Mouse (Mus musculus): Measurements from ENCODE around the gene Grhl3. TPM values are rescaled to one million over a fixed set of nuclear protein-coding genes. Genes with fewer than 3 reads are reported as not detected.

Gene Grhl3
- polyA plus RNA-seq, 2 experiments: 20.6 to 46.2 TPM

GRCm38 (mm10) chr4:135544284-135544683, 29.1 kb downstream of the Grhl3 start:
- Histone ChIP-seq H3K4me1 (ENCODE audit: control insufficient read depth, insufficient read depth, low read length) (peaks cover 53% of the 10 kb centered on the region), H3K9me3 (ENCODE audit: control insufficient read depth, low read length) (no peaks in the 10 kb centered on the region), H3K27ac (replicated peaks; ENCODE audit: low read depth, low read length) (no peak overlapping the region), H3K9ac (ENCODE audit: low read depth, low read length, severe bottlenecking) (no peak overlapping the region), H3K4me2 (replicated peaks; ENCODE audit: low read depth, low read length, severe bottlenecking) (no peak overlapping the region), H3K36me3 (ENCODE audit: control insufficient read depth, insufficient read depth, low read length) (no peaks in the 10 kb centered on the region), H3K4me3 (replicated peaks; ENCODE audit: low read length) (no peak overlapping the region), H3K27me3 (ENCODE audit: control insufficient read depth, insufficient read depth, low read length) (no peaks in the 10 kb centered on the region; the same call in 1 of the 2 replicates)
- DNase-seq (ENCODE audit: low spot score) (no peak), ATAC-seq (ENCODE audit: low FRiP score, low read depth) (no peak)
- TF ChIP-seq POLR2A (IDR thresholded peaks at IDR 0.05; ENCODE audit: borderline replicate concordance, extremely low read depth, insufficient read depth, insufficient read length): no peak
- WGBS: 71% methylated on average over 2 of the region's 2 CpGs

- no peak for DNase-seq (ENCODE audit: low spot score)
- Histone ChIP-seq H3K9me3 (ENCODE audit: control insufficient read depth, low read length) (no peaks in the 10 kb centered on the region), H3K27me3 (ENCODE audit: control insufficient read depth, insufficient read depth, low read length) (no peaks in the 10 kb centered on the region), H3K4me2 (replicated peaks; ENCODE audit: low read depth, low read length, severe bottlenecking) (no peak overlapping the region), H3K4me1 (ENCODE audit: control insufficient read depth, insufficient read depth, low read length) (peaks cover 11% of the 10 kb centered on the region), H3K27ac (replicated peaks; ENCODE audit: low read depth, low read length) (no peak overlapping the region), H3K36me3 (ENCODE audit: control insufficient read depth, insufficient read depth, low read length) (no peaks in the 10 kb centered on the region), H3K9ac (ENCODE audit: low read depth, low read length, severe bottlenecking) (no peak overlapping the region), H3K4me3 (replicated peaks; ENCODE audit: low read length) (no peak overlapping the region)
- 62% methylated on average over 9 of the region's 9 CpGs for WGBS
- TF ChIP-seq POLR2A (IDR thresholded peaks at IDR 0.05; ENCODE audit: borderline replicate concordance, extremely low read depth, insufficient read depth, insufficient read length): no peak
- no peak for ATAC-seq (ENCODE audit: low FRiP score, low read depth)
These were observed 33.4 kb downstream of the Grhl3 start for GRCm38 (mm10) chr4:135540057-135540456.

- ATAC-seq (ENCODE audit: low FRiP score, low read depth) (no peak), DNase-seq (ENCODE audit: low spot score) (no peak)
- peaks cover 2% of the 10 kb centered on the region; the same call in 1 of the 2 replicates for H3K4me1 ChIP-seq (ENCODE audit: control insufficient read depth, insufficient read depth, low read length)
- TF ChIP-seq POLR2A (IDR thresholded peaks at IDR 0.05; ENCODE audit: borderline replicate concordance, extremely low read depth, insufficient read depth, insufficient read length): no peak
- no peak overlapping the region for H3K27ac ChIP-seq (replicated peaks; ENCODE audit: low read depth, low read length)
- no peaks in the 10 kb centered on the region for H3K27me3 ChIP-seq (ENCODE audit: control insufficient read depth, insufficient read depth, low read length)
- H3K4me2 ChIP-seq (replicated peaks; ENCODE audit: low read depth, low read length, severe bottlenecking): no peak overlapping the region
- H3K9ac ChIP-seq (ENCODE audit: low read depth, low read length, severe bottlenecking): no peak overlapping the region
- WGBS: 86% methylated on average over 12 of the region's 12 CpGs
- H3K9me3 ChIP-seq (ENCODE audit: control insufficient read depth, low read length): no peaks in the 10 kb centered on the region
- no peaks in the 10 kb centered on the region for H3K36me3 ChIP-seq (ENCODE audit: control insufficient read depth, insufficient read depth, low read length)
- H3K4me3 ChIP-seq (replicated peaks; ENCODE audit: low read length): no peak overlapping the region
These were observed 34.4 kb downstream of the Grhl3 start for GRCm38 (mm10) chr4:135539056-135539455.

GRCm38 (mm10) chr4:135535021-135535420, 38.4 kb downstream of the Grhl3 start:
- Histone ChIP-seq H3K9me3 (ENCODE audit: control insufficient read depth, low read length) (peaks cover 5% of the 10 kb centered on the region; the same call in 1 of the 2 replicates), H3K4me3 (replicated peaks; ENCODE audit: low read length) (no peak overlapping the region), H3K27me3 (ENCODE audit: control insufficient read depth, insufficient read depth, low read length) (no peaks in the 10 kb centered on the region), H3K27ac (replicated peaks; ENCODE audit: low read depth, low read length) (no peak overlapping the region), H3K4me1 (ENCODE audit: control insufficient read depth, insufficient read depth, low read length) (no peaks in the 10 kb centered on the region), H3K36me3 (ENCODE audit: control insufficient read depth, insufficient read depth, low read length) (no peaks in the 10 kb centered on the region), H3K9ac (ENCODE audit: low read depth, low read length, severe bottlenecking) (no peak overlapping the region), H3K4me2 (replicated peaks; ENCODE audit: low read depth, low read length, severe bottlenecking) (no peak overlapping the region)
- no peak for TF ChIP-seq POLR2A (IDR thresholded peaks at IDR 0.05; ENCODE audit: borderline replicate concordance, extremely low read depth, insufficient read depth, insufficient read length)
- 94% methylated on average over 3 of the region's 3 CpGs for WGBS
- no peak for DNase-seq (ENCODE audit: low spot score)
- no peak for ATAC-seq (ENCODE audit: low FRiP score, low read depth)

- no peak for DNase-seq (ENCODE audit: low spot score)
- 59% methylated on average over 6 of the region's 6 CpGs for WGBS
- Histone ChIP-seq H3K9ac (ENCODE audit: low read depth, low read length, severe bottlenecking) (no peak overlapping the region), H3K4me3 (replicated peaks; ENCODE audit: low read length) (no peak overlapping the region), H3K4me2 (replicated peaks; ENCODE audit: low read depth, low read length, severe bottlenecking) (no peak overlapping the region), H3K27ac (replicated peaks; ENCODE audit: low read depth, low read length) (no peak overlapping the region), H3K9me3 (ENCODE audit: control insufficient read depth, low read length) (peaks cover 5% of the 10 kb centered on the region; the same call in 1 of the 2 replicates), H3K36me3 (ENCODE audit: control insufficient read depth, insufficient read depth, low read length) (no peaks in the 10 kb centered on the region), H3K4me1 (ENCODE audit: control insufficient read depth, insufficient read depth, low read length) (no peaks in the 10 kb centered on the region), H3K27me3 (ENCODE audit: control insufficient read depth, insufficient read depth, low read length) (no peaks in the 10 kb centered on the region)
- no peak for ATAC-seq (ENCODE audit: low FRiP score, low read depth)
- TF ChIP-seq POLR2A (IDR thresholded peaks at IDR 0.05; ENCODE audit: borderline replicate concordance, extremely low read depth, insufficient read depth, insufficient read length): no peak
These were observed 40.4 kb downstream of the Grhl3 start for GRCm38 (mm10) chr4:135533001-135533400.
